In genomic region chr13:83660722-83661121, GRCm38 (mm10) we compare ENCODE assay signal across 10 mouse cellular contexts.
DNase-seq lines count a peak whose midpoint lies in the region; ATAC-seq and TF ChIP-seq lines count a peak whose summit lies in the region.
"Had no signal": no experiment of that assay in that cellular context is flagged by ENCODE, and none has a peak within 500 bp of the region (broad histone marks: within the 10 kb centered on the region; RNA-seq: fewer than 3 reads in every experiment).

No protein-coding gene starts in this region.

- peaks cover 35% of the 10 kb centered on the region for H3K36me3 ChIP-seq in heart, postnatal 0 days (replicated peaks; ENCODE audit: control insufficient read depth, insufficient read depth, low read length)
- no peaks in the 10 kb centered on the region for H3K36me3 ChIP-seq in midbrain, embryonic 15.5 days (replicated peaks)

- 83% methylated on average over 8 of the region's 8 CpGs for WGBS in heart, postnatal 0 days
- WGBS in midbrain, embryonic 15.5 days = 40% methylated on average over 8 of the region's 8 CpGs

- H3K27ac ChIP-seq in heart, postnatal 0 days (ENCODE audit: low read depth) = no peak overlapping the region
- H3K27ac ChIP-seq in midbrain, embryonic 15.5 days = 0 out of 2 replicates have a peak overlapping the region, but pooled peaks have one; percentile 46
- H3K27ac ChIP-seq: liver, embryonic 14.5 days had no signal

- POLR2A ChIA-PET in Patski (lab: Charles Lee) = no interaction called here

- H3K4me1 ChIP-seq in heart, postnatal 0 days (ENCODE audit: control insufficient read depth, insufficient read depth) = no peaks in the 10 kb centered on the region
- H3K4me1 ChIP-seq in midbrain, embryonic 15.5 days = peaks cover 11% of the 10 kb centered on the region

- H3K9ac ChIP-seq in heart, postnatal 0 days (replicated peaks; ENCODE audit: low read depth, low read length) = no peak overlapping the region
- H3K9ac ChIP-seq in midbrain, embryonic 15.5 days = no peak overlapping the region
- H3K9ac ChIP-seq: liver, embryonic 14.5 days had no signal

- no peaks in the 10 kb centered on the region for H3K27me3 ChIP-seq in heart, postnatal 0 days (ENCODE audit: control insufficient read depth, insufficient read depth, low read length)
- H3K27me3 ChIP-seq in Patski = peaks cover 31% of the 10 kb centered on the region
- no peaks in the 10 kb centered on the region for H3K27me3 ChIP-seq in midbrain, embryonic 15.5 days (replicated peaks)

- in situ Hi-C loops in Patski (cut with MboI; ENCODE audit: low pct_unique_long_range_greater_than_20kb) = loop anchor here (5.0 to 25.0 kb wide), 2 partner anchors 1097 to 1502 kb away; no protein-coding TSS in a partner anchor

- no peaks in the 10 kb centered on the region for H3K9me3 ChIP-seq in heart, postnatal 0 days (replicated peaks; ENCODE audit: control insufficient read depth, low read length)
- no peaks in the 10 kb centered on the region for H3K9me3 ChIP-seq in midbrain, embryonic 15.5 days

- CTCF ChIA-PET in Patski (lab: Charles Lee) = interaction anchor here (1.4 kb wide), 1 partner anchor 1097 kb away, joined by 3 read pairs; no protein-coding TSS in a partner anchor

- DNase-seq in heart, postnatal 0 days (ENCODE audit: low spot score) = no peak
- DNase-seq in heart, postnatal 4 days = no peak
- no peak for DNase-seq in Patski (ENCODE audit: low read depth, low spot score)
- DNase-seq in embryo, embryonic 11 days = peak; percentile 53
- no peak for DNase-seq in kidney, adult 9 months
- no peak for DNase-seq in urinary bladder, postnatal 4 days (ENCODE audit: low spot score in 2 of 2)
- no peak for DNase-seq in heart, adult 11 months

- TF ChIP-seq CTCF in heart, postnatal 0 days (IDR thresholded peaks at IDR 0.05; ENCODE audit: low read depth) = peak; percentile 18; the same call in 1 of the 2 replicates
- TF ChIP-seq CTCF in Patski (IDR thresholded peaks at IDR 0.05) = peak; percentile 40

- H3K4me2 ChIP-seq in heart, postnatal 0 days (ENCODE audit: low read depth, low read length) = no peak overlapping the region
- H3K4me2 ChIP-seq in midbrain, embryonic 15.5 days = peak overlapping the region; percentile 27
- H3K4me2 ChIP-seq: heart, embryonic 11.5 days had no signal

- no peak for TF ChIP-seq EP300 in heart, postnatal 0 days (IDR thresholded peaks at IDR 0.05; ENCODE audit: low read depth)

- no peak overlapping the region for H3K4me3 ChIP-seq in heart, postnatal 0 days (ENCODE audit: low read depth, low read length)
- no peak overlapping the region for H3K4me3 ChIP-seq in midbrain, embryonic 15.5 days

- no peak for ATAC-seq in heart, postnatal 0 days (ENCODE audit: insufficient read depth, low read depth)
- no peak for ATAC-seq in Patski
- peak; percentile 79 for ATAC-seq in midbrain, embryonic 15.5 days (replicated peaks)
